Mouse (Mus musculus) hindbrain, embryonic 16.5 days (tissue): Measurements from ENCODE around the gene Glb1. TPM values are rescaled to one million over a fixed set of nuclear protein-coding genes. Genes with fewer than 3 reads are reported as not detected.
"Not testable (repeated sequence)": the region's sequence is repeated elsewhere in the genome, so short reads cannot be mapped to it uniquely, and the experiment has no call there.

Source experiments
- ATAC-seq: fragments of 200-750 bp; cut with Nextera tagmentation; 2 replicates; pipeline ENCODE4 v1.8.0; 2017; ENCODE audit warnings: moderate TSS enrichment, moderate library complexity
- H3K27ac ChIP-seq: fragments of 300-500 bp; sonication (generic); 2 replicates; pipeline ENCODE4 v1.5.1; 2014; ENCODE audit warnings: low read depth, mild to moderate bottlenecking, control low read depth, low read length, moderate library complexity
- H3K27me3 ChIP-seq: fragments of 300-500 bp; sonication (generic); replicated peaks from 2 replicates; pipeline ENCODE4 v1.6.1; 2014; ENCODE audit warnings: low read length; ENCODE audit not compliant: control insufficient read depth, insufficient read depth
- H3K36me3 ChIP-seq: fragments of 300-500 bp; sonication (generic); 2 replicates; pipeline ENCODE4 v1.6.1; 2014; ENCODE audit warnings: mild to moderate bottlenecking, low read length, moderate library complexity, mixed read lengths; ENCODE audit not compliant: control insufficient read depth, insufficient read depth
- H3K4me1 ChIP-seq: fragments of 300-500 bp; sonication (generic); 2 replicates; pipeline ENCODE4 v1.6.1; 2014; ENCODE audit warnings: low read depth, low read length; ENCODE audit not compliant: control insufficient read depth, insufficient read depth
- H3K4me2 ChIP-seq: fragments of 300-500 bp; sonication (generic); 2 replicates; pipeline ENCODE4 v1.6.1; 2014; ENCODE audit warnings: mild to moderate bottlenecking, low read length, control low read depth, moderate library complexity
- H3K4me3 ChIP-seq: fragments of 300-500 bp; sonication (generic); 2 replicates; pipeline ENCODE4 v1.5.1; 2014; ENCODE audit warnings: mild to moderate bottlenecking, low read length, control low read depth, moderate library complexity
- H3K9ac ChIP-seq: fragments of 300-500 bp; sonication (generic); 2 replicates; pipeline ENCODE4 v1.6.1; 2014; ENCODE audit warnings: low read depth, mild to moderate bottlenecking, control low read depth, low read length, moderate library complexity
- H3K9me3 ChIP-seq: fragments of 300-500 bp; sonication (generic); 2 replicates; pipeline ENCODE4 v1.6.1; 2014; ENCODE audit warnings: mild to moderate bottlenecking, low read length, moderate library complexity; ENCODE audit not compliant: control insufficient read depth
- WGBS: fragments of 180-500 bp; shearing (Covaris S2); extraction: QIAGEN DNeasy Blood & Tissue Kit; methylation state at CpG from one replicate; pipeline ENCODE4 v1.1.7; 2014; 5-methylcytosine and 5-hydroxymethylcytosine counted together
- polyA plus RNA-seq: library from polyadenylated mRNA; unstranded; fragments of >200 nt; fragmentation: Nextera tagmentation; extraction: Ambion mirVana; gene quantifications from 2 replicates; pipeline ENCODE4 v1.2.1, GENCODE M21; 2015

The Glb1 gene
- polyA plus RNA-seq, 1 experiment from 2014 or later = 40.1 TPM

DNA sequence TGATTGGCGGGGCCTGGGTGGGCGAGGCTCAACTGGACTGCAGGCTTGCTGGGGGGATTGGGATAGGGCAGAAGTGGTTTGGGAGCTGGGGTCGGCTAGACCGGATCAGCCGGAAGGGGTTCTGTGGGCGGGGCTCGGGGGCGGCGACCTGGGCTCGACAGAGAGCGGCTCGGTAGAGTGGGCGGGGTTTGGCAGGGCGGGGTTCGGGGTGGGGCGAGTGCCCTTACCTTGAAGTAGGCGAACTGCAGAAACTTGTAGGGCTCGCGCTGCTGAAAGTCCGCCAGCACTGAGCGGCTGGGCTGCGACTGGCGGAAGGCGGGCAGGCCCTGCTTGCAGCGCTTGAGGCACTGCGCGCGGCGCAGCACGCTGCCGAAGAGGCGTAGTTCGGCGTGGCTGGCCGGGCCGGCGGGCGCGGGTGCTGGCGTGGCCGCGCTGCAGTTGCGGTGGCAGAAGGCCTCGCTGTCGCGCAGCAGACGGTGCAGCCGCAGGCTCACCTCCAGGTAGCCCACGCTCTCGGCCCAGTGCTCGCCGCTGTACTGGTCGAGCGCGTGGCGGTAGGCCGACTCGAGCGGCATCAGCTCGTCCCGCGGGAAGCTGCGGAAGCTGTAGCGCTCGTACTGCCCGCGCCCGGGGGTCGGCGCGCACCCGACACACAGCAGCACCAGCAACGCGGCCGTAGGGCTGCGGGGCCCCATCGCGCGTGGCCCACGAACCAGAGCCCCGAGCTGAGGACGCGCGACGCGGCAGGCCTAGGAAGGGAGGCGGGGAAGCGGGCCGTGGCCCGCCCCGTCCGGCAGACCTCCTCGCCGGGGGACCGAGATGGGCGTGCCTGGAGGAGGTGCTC lies 10.7 kb upstream of the Glb1 start, which contains the start of gene Crtap:
Crtap (minus strand) TSS at position 771 of the 844 bp plus-strand sequence.
- peaks cover 7% of the 10 kb centered on the region; the same call in 1 of the 2 replicates for H3K4me1 ChIP-seq
- H3K36me3 ChIP-seq = no peaks in the 10 kb centered on the region
- H3K9me3 ChIP-seq = no peaks in the 10 kb centered on the region
- peak within 1 kb of the TSS; percentile 62 for H3K4me3 ChIP-seq
- no peaks in the 10 kb centered on the region for H3K27me3 ChIP-seq
- peak within 1 kb of the TSS; percentile 62 for H3K27ac ChIP-seq
- peak within 1 kb of the TSS; percentile 83 for H3K4me2 ChIP-seq
- peak; percentile 74 for ATAC-seq
- under 1% methylated on average over 84 of the region's 96 CpGs for WGBS
- peak within 1 kb of the TSS; percentile 83 for H3K9ac ChIP-seq

- no peaks in the 10 kb centered on the region for H3K27me3 ChIP-seq
- no peak for ATAC-seq
Measured at GRCm38 (mm10) chr9:114390749-114391075, 10.2 kb upstream of the Glb1 start.

DNA sequence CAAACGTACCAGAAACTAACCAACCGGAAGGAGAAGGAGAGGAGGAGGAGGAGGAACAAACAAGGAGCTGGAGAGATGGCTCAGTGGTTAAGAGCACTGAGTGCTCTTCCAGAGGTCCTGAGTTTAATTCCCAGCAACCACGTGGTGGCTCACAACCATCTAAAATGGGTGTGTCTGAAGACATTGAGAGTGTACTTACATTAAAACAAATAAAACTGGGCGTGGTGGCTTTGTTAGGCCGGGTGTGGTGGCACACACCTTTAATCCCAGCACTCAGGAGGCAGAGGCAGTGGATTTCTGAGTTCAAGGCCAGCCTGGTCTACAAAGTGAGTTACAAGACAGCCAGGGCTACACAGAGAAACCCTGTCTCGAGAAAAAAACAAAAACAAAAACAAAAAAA lies 6.7 kb upstream of the Glb1 start:
- H3K9ac ChIP-seq, ATAC-seq: not testable (repeated sequence)
- 66% methylated on average over 6 of the region's 6 CpGs for WGBS

More at GRCm38 (mm10) chr9:114390749-114391075, 10.2 kb upstream of the Glb1 start:
- Histone ChIP-seq H3K9me3 (no peaks in the 10 kb centered on the region), H3K36me3 (no peaks in the 10 kb centered on the region), H3K9ac (peak overlapping the region; percentile 83), H3K27ac (no peak overlapping the region; the same call in 1 of the 2 replicates), H3K4me1 (peaks cover 7% of the 10 kb centered on the region; the same call in 1 of the 2 replicates), H3K4me3 (peak overlapping the region; percentile 62), H3K4me2 (peak overlapping the region; percentile 83)
- WGBS = 4% methylated on average over 10 of the region's 10 CpGs

GRCm38 (mm10) chr9:114394677-114395076 lies 6.2 kb upstream of the Glb1 start:
- no peak for ATAC-seq
- no peaks in the 10 kb centered on the region for H3K9me3 ChIP-seq
- no peaks in the 10 kb centered on the region for H3K36me3 ChIP-seq
- no peak overlapping the region for H3K4me2 ChIP-seq
- WGBS = 90% methylated on average over 8 of the region's 8 CpGs
- H3K4me3 ChIP-seq = no peak overlapping the region
- H3K9ac ChIP-seq = no peak overlapping the region
- H3K27me3 ChIP-seq = no peaks in the 10 kb centered on the region
- H3K4me1 ChIP-seq = peaks cover 4% of the 10 kb centered on the region; the same call in 1 of the 2 replicates
- H3K27ac ChIP-seq = no peak overlapping the region

More for the DNA sequence above, 6.7 kb upstream of the Glb1 start:
- H3K36me3 ChIP-seq, H3K27ac ChIP-seq, H3K4me3 ChIP-seq, H3K9me3 ChIP-seq, H3K27me3 ChIP-seq, H3K4me1 ChIP-seq, H3K4me2 ChIP-seq: not testable (repeated sequence)

- WGBS = 93% methylated on average over 4 of the region's 4 CpGs
- Histone ChIP-seq H3K9me3 (no peaks in the 10 kb centered on the region), H3K27ac (no peak overlapping the region), H3K4me2 (no peak overlapping the region), H3K4me1 (peaks cover 4% of the 10 kb centered on the region), H3K36me3 (no peaks in the 10 kb centered on the region), H3K27me3 (no peaks in the 10 kb centered on the region), H3K9ac (no peak overlapping the region), H3K4me3 (no peak overlapping the region)
- no peak for ATAC-seq
Measured at GRCm38 (mm10) chr9:114395258-114395657, 5.6 kb upstream of the Glb1 start.

DNA sequence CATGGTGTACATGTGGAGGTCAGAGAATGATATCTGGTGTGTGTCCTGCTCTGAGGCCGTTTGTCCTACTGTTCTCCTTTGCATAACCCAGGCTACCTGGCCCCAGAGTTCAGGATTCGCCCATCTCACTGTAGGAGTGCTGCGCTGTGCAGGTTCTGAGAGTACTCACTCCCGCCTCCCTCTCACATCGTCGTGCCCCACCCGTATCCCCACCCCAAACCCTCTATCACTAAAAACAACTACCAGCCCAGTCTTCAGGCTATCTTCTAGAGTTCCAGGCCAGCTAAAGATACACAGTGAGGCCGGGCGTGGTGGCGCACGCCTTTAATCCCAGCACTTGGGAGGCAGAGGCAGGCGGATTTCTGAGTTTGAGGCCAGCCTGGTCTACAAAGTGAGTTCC lies 1.2 kb upstream of the Glb1 start:
- no peak overlapping the region for H3K27ac ChIP-seq
- H3K36me3 ChIP-seq = peaks cover 5% of the 10 kb centered on the region
- H3K9me3 ChIP-seq = 0 out of 2 replicates have a peak, but pooled peaks cover 2% of the 10 kb centered on the region
- H3K9ac ChIP-seq = no peak overlapping the region
- no peaks in the 10 kb centered on the region for H3K27me3 ChIP-seq
- WGBS = 91% methylated on average over 12 of the region's 12 CpGs
- no peak overlapping the region for H3K4me3 ChIP-seq
- H3K4me2 ChIP-seq = no peak overlapping the region
- peaks cover 12% of the 10 kb centered on the region for H3K4me1 ChIP-seq
- no peak for ATAC-seq

DNA sequence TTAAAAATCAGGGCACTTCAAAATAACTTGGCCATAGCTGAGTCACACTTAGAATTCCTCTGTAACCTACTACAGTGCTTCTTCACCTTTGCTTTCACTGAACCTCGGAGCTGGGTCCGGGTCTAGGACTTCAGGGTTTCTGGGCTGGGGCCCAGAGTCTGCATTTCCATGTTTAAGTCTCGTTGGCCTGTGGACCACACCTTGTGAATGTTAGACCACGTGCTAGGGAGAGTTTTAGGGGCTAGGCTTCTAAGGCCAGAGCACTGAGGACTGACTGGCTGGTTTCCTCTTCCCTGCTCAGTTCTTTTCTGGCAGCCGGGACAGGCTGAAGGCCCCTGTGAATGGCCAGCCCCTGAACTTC lies 308 bp upstream of the Glb1 start:
- Histone ChIP-seq H3K9me3 (peaks cover 4% of the 10 kb centered on the region), H3K9ac (peak overlapping the region; percentile 94), H3K4me1 (peaks cover 12% of the 10 kb centered on the region), H3K27ac (peak overlapping the region; percentile 95), H3K4me2 (peak overlapping the region; percentile 90), H3K36me3 (peaks cover 14% of the 10 kb centered on the region), H3K4me3 (peak overlapping the region; percentile 93), H3K27me3 (no peaks in the 10 kb centered on the region)
- 22% methylated on average over 5 of the region's 5 CpGs for WGBS
- peak; percentile 73 for ATAC-seq

DNA sequence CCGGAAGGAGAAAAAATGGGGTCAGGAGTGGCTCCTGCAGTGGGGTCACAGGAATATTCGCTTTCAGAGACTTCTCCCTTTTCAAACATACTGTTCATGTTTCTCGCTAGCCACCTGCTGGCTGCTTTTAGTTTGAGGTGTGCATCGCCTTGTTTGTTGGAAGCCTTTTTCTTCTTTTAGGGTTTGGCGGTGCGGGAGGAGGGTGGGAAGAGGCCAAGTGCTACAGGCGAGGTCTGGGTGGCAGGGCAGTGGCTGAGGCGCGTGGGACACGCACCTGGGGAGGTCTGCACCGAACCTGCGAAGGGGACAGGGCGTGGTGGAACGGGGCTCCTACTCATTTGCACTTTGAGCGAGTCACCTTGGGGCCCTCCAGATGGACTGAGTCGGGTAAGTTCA lies 807 bp downstream of the Glb1 start:
- H3K27me3 ChIP-seq = no peaks in the 10 kb centered on the region
- 2% methylated on average over 16 of the region's 16 CpGs for WGBS
- peak overlapping the region; percentile 94 for H3K9ac ChIP-seq
- H3K27ac ChIP-seq = peak overlapping the region; percentile 95
- H3K4me3 ChIP-seq = peak overlapping the region; percentile 93
- peaks cover 4% of the 10 kb centered on the region for H3K9me3 ChIP-seq
- ATAC-seq = no peak
- peaks cover 12% of the 10 kb centered on the region for H3K4me1 ChIP-seq
- peaks cover 20% of the 10 kb centered on the region for H3K36me3 ChIP-seq
- peak overlapping the region; percentile 90 for H3K4me2 ChIP-seq

DNA sequence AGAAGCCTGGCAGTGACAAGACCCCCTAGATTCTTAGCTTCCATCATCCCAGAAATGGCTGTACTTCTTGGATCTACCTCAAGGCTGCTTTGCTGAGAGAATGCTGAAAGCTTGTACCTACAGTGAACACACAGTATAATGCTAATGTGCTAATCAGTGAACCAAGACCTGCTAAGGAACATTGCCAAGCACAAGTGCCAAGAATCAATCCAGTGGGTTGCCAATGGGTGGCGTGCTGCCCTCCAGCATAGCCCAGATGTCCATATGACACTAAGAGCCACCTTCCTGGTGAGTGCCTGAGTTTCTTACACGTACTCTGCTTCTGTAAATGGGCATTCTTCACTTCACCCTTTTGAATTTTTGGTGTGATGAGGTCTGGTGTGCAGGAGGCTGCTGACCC lies 6.8 kb downstream of the Glb1 start:
- no peaks in the 10 kb centered on the region for H3K27me3 ChIP-seq
- peaks cover 27% of the 10 kb centered on the region for H3K36me3 ChIP-seq
- WGBS = 68% methylated on average over 2 of the region's 2 CpGs
- H3K27ac ChIP-seq = no peak overlapping the region
- no peak overlapping the region for H3K4me2 ChIP-seq
- no peak for ATAC-seq
- H3K9ac ChIP-seq = no peak overlapping the region
- peaks cover 4% of the 10 kb centered on the region for H3K9me3 ChIP-seq
- no peak overlapping the region for H3K4me3 ChIP-seq
- H3K4me1 ChIP-seq = no peaks in the 10 kb centered on the region
